ENCODE assay signal across 12 mouse cellular contexts in genomic region chr13:63253147-63253546, GRCm38 (mm10).
DNase-seq lines count a peak whose midpoint lies in the region; ATAC-seq and TF ChIP-seq lines count a peak whose summit lies in the region.
"Had no signal": no experiment of that assay in that cellular context is flagged by ENCODE, and none has a peak within 500 bp of the region (broad histone marks: within the 10 kb centered on the region; RNA-seq: fewer than 3 reads in every experiment).

No protein-coding gene starts in this region.

- no peak for TF ChIP-seq EP300 in heart, postnatal 0 days (IDR thresholded peaks at IDR 0.05; ENCODE audit: low read depth)

- H3K9ac ChIP-seq in heart, postnatal 0 days (replicated peaks; ENCODE audit: low read depth, low read length) = 0 out of 2 replicates have a peak overlapping the region, but pooled peaks have one; percentile 13
- H3K9ac ChIP-seq: hindbrain, embryonic 12.5 days; midbrain, embryonic 15.5 days had no signal

- peak overlapping the region; percentile 68 for H3K27ac ChIP-seq in heart, postnatal 0 days (ENCODE audit: low read depth)
- no peak overlapping the region for H3K27ac ChIP-seq in hindbrain, embryonic 10.5 days
- H3K27ac ChIP-seq: hindbrain, embryonic 12.5 days; midbrain, embryonic 15.5 days had no signal

- H3K27me3 ChIP-seq in heart, postnatal 0 days (ENCODE audit: control insufficient read depth, insufficient read depth, low read length) = no peaks in the 10 kb centered on the region
- no peaks in the 10 kb centered on the region for H3K27me3 ChIP-seq in hindbrain, embryonic 10.5 days (ENCODE audit: insufficient read depth, poor library complexity, severe bottlenecking)
- H3K27me3 ChIP-seq: hindbrain, embryonic 12.5 days; midbrain, embryonic 15.5 days had no signal

- H3K4me2 ChIP-seq in heart, postnatal 0 days (ENCODE audit: low read depth, low read length) = peak overlapping the region; percentile 12; the same call in 1 of the 2 replicates
- H3K4me2 ChIP-seq: hindbrain, embryonic 12.5 days; midbrain, embryonic 15.5 days had no signal

- H3K4me1 ChIP-seq in heart, postnatal 0 days (ENCODE audit: control insufficient read depth, insufficient read depth) = peaks cover 78% of the 10 kb centered on the region
- H3K4me1 ChIP-seq in hindbrain, embryonic 10.5 days (replicated peaks) = peaks cover 5% of the 10 kb centered on the region; the same call in 1 of the 2 replicates
- H3K4me1 ChIP-seq: midbrain, embryonic 15.5 days had no signal

- peak; percentile 49 for DNase-seq in kidney, adult 9 months
- DNase-seq in kidney, postnatal 10 days = no peak
- DNase-seq in 416B (ENCODE audit: low read depth) = peak; percentile 95
- peak; percentile 70 for DNase-seq in Muller cell, postnatal 12 days (ENCODE audit: inconsistent ontology term)
- DNase-seq in heart, postnatal 0 days (ENCODE audit: low spot score) = no peak
- DNase-seq in frontal cortex, postnatal 25 days (ENCODE audit: low spot score in 2 of 2) = no peak
- DNase-seq in hindbrain, embryonic 10.5 days (ENCODE audit: low spot score) = no peak
- DNase-seq in embryo, embryonic 11 days = no peak
- DNase-seq: cerebellum, adult 2 months; thymus, postnatal 36 days had no signal

- H3K9me3 ChIP-seq in heart, postnatal 0 days (replicated peaks; ENCODE audit: control insufficient read depth, low read length) = no peaks in the 10 kb centered on the region
- no peaks in the 10 kb centered on the region for H3K9me3 ChIP-seq in hindbrain, embryonic 10.5 days
- H3K9me3 ChIP-seq: hindbrain, embryonic 12.5 days; midbrain, embryonic 15.5 days had no signal

- TF ChIP-seq CTCF in heart, postnatal 0 days (IDR thresholded peaks at IDR 0.05; ENCODE audit: low read depth) = no peak

- peaks cover 17% of the 10 kb centered on the region for H3K36me3 ChIP-seq in heart, postnatal 0 days (replicated peaks; ENCODE audit: control insufficient read depth, insufficient read depth, low read length)
- H3K36me3 ChIP-seq in hindbrain, embryonic 10.5 days = peaks cover 5% of the 10 kb centered on the region; the same call in 1 of the 2 replicates
- H3K36me3 ChIP-seq: midbrain, embryonic 15.5 days had no signal

- 30% methylated on average over 5 of the region's 5 CpGs for WGBS in heart, postnatal 0 days
- WGBS in hindbrain, embryonic 10.5 days = 93% methylated on average over 5 of the region's 5 CpGs

- ATAC-seq in heart, postnatal 0 days (ENCODE audit: insufficient read depth, low read depth) = no peak
- ATAC-seq: midbrain, embryonic 15.5 days had no signal

- no peak overlapping the region for H3K4me3 ChIP-seq in heart, postnatal 0 days (ENCODE audit: low read depth, low read length)
- no peak overlapping the region for H3K4me3 ChIP-seq in hindbrain, embryonic 10.5 days
- H3K4me3 ChIP-seq: hindbrain, embryonic 12.5 days; midbrain, embryonic 15.5 days had no signal

Comparison
In these comparisons a context has a peak if more than half of its experiments do, and no peak if none do; other contexts are left out.
1. DNase-seq: peak in kidney, adult 9 months (single experiment), 416B (single experiment) and Muller cell, postnatal 12 days (single experiment); none in kidney, postnatal 10 days (single experiment), heart, postnatal 0 days (single experiment), frontal cortex, postnatal 25 days (0 of 2), hindbrain, embryonic 10.5 days (single experiment) and embryo, embryonic 11 days (single experiment).